Mouse (Mus musculus) neural tube, embryonic 12.5 days (tissue): ENCODE measurements around the gene Tmem42. TPM values are rescaled to one million over a fixed set of nuclear protein-coding genes. Genes with fewer than 3 reads are reported as not detected.

Experiments
- ATAC-seq: fragments of 200-750 bp; cut with Nextera tagmentation; 2 replicates; pipeline ENCODE4 v1.8.0; 2017; ENCODE audit warnings: low read depth, mild to moderate bottlenecking, moderate TSS enrichment, moderate library complexity; ENCODE audit not compliant: low FRiP score
- H3K27ac ChIP-seq: fragments of 300-500 bp; sonication (generic); 2 replicates; pipeline ENCODE4 v1.5.1; 2016
- H3K27me3 ChIP-seq: fragments of 300-500 bp; sonication (generic); replicated peaks from 2 replicates; pipeline ENCODE4 v1.6.1; 2016; ENCODE audit warnings: mild to moderate bottlenecking
- H3K36me3 ChIP-seq: fragments of 300-500 bp; sonication (generic); 2 replicates; pipeline ENCODE4 v1.6.1; 2016; ENCODE audit warnings: mild to moderate bottlenecking
- H3K4me1 ChIP-seq: fragments of 300-500 bp; sonication (generic); 2 replicates; pipeline ENCODE4 v1.6.1; 2016
- H3K4me2 ChIP-seq: fragments of 300-500 bp; sonication (generic); replicated peaks from 2 replicates; pipeline ENCODE4 v1.6.1; 2016; ENCODE audit warnings: mild to moderate bottlenecking
- H3K4me3 ChIP-seq: fragments of 300-500 bp; sonication (generic); 2 replicates; pipeline ENCODE4 v1.5.1; 2016
- H3K9ac ChIP-seq: fragments of 300-500 bp; sonication (generic); 2 replicates; pipeline ENCODE4 v1.6.1; 2016; ENCODE audit warnings: mild to moderate bottlenecking
- H3K9me3 ChIP-seq: fragments of 300-500 bp; sonication (generic); 2 replicates; pipeline ENCODE4 v1.6.1; 2016; ENCODE audit warnings: mild to moderate bottlenecking
- WGBS: fragments of 180-500 bp; shearing (Covaris S2); methylation state at CpG from one replicate; pipeline ENCODE4 v1.1.7; 2016; 5-methylcytosine and 5-hydroxymethylcytosine counted together
- polyA plus RNA-seq: library from polyadenylated mRNA; unstranded; fragments of >200 nt; fragmentation: Nextera tagmentation; extraction: Ambion mirVana; gene quantifications from 2 replicates; pipeline ENCODE4 v1.2.1, GENCODE M21; 2016

The Tmem42 gene
- polyA plus RNA-seq = 17.9 and 20.4 TPM in 2 replicates

DNA sequence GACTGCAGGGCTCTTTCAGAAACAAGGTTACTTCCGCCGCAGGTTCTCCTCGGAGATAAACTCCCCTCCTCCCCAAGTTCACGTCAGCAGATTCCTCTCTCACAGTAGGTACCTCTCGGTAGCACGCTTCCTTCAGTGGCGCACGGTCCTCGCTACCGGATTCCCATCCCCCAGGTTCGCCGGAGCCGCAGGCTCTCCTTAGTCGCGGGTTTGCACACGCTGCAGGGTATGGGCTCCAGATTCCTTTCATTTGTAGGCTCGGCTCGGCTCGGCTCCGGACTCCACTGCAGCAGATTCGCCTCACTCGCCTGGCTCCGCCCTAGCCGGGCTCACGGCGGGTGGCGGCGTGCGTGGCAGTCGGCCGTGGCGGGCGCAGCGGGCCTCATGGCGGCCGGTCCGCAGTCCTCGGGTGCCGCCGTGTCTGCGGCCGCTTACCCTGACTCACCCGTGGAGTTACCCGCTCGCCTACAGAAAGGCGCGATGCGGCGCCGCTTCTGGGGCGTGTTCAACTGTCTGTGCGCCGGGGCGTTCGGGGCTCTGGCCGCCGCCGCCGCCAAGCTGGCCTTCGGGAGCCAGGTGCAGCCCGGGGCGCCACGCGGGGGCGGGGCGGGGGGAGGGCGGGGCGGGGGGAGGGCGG lies at the start of gene Tmem42:
TSS of gene Tmem42 (plus strand) at position 332 of the 637 bp plus-strand sequence.
- Histone ChIP-seq H3K27me3 (no peaks in the 10 kb centered on the region), H3K27ac (peak within 1 kb of the TSS; percentile 88), H3K9me3 (no peaks in the 10 kb centered on the region), H3K4me1 (peaks cover 10% of the 10 kb centered on the region; the same call in 1 of the 2 replicates), H3K4me2 (peak within 1 kb of the TSS; percentile 76), H3K4me3 (peak within 1 kb of the TSS; percentile 70), H3K9ac (peak within 1 kb of the TSS; percentile 80), H3K36me3 (peaks cover 10% of the 10 kb centered on the region)
- under 1% methylated on average over 54 of the region's 69 CpGs for WGBS
- peak; percentile 94 for ATAC-seq

DNA sequence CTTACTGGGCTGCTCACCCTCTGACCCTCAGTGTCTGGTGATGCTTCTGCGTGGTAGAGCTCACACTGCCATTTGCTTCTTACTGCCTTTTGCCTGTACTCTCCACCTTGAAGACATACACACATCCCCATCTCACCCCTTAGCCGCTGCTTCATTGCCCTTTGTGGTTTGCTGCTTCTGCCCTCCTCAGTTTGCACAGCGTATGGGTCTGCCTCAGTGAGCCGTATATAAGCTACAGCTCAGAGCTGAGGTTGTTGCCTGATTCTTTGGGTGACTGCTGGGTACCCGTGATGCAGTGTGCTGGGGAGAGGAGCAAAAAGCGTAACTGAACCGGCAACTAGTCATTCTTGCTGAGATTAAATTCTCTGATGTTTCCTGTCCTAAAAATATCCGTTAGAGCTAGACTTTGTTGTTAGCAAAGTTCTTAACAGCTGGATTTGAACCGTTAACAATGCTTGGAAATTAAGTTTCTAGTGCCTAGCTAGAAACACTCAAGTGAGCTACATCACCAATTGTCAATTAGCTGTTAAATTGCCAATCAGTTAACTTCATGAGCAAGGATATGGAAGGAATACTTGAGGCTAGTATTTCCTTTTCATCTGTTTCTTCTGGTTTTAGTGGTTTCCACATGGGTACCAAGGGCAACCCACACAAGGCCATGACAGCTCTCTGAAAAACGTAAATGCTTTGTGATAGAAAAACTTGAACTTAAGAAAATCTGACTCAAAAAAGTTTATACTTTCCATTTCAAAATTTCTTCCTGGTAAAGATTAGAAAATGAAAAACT lies 22.5 kb upstream of the Tmem42 start:
- 96% methylated on average over 10 of the region's 10 CpGs for WGBS
- H3K36me3 ChIP-seq = peaks cover 36% of the 10 kb centered on the region
- H3K9ac ChIP-seq = no peak overlapping the region
- no peaks in the 10 kb centered on the region for H3K4me1 ChIP-seq
- no peaks in the 10 kb centered on the region for H3K27me3 ChIP-seq
- no peak overlapping the region for H3K27ac ChIP-seq
- no peak for ATAC-seq
- H3K4me3 ChIP-seq = no peak overlapping the region
- H3K4me2 ChIP-seq = no peak overlapping the region
- no peaks in the 10 kb centered on the region for H3K9me3 ChIP-seq

DNA sequence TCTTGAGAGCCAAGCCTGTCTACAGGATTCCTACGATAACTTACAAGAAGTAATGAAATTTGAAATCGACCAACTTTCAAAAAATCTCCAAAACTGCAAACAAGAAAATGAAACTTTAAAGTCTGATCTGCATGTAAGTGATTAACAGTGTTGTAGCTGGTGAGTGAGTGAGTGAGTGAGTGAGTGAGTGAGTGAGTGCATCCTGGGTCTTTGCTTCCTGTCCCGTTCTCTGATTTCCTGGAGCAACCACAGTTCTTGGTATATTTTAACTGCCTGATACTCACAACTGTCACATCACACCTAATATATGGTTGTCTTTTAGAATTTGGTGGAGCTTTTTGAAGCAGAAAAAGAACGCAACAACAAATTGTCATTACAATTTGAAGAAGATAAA lies 21.9 kb upstream of the Tmem42 start:
- no peaks in the 10 kb centered on the region for H3K4me1 ChIP-seq
- 99% methylated on average over 4 of the region's 4 CpGs for WGBS
- no peaks in the 10 kb centered on the region for H3K9me3 ChIP-seq
- H3K4me3 ChIP-seq = no peak overlapping the region
- no peak overlapping the region for H3K27ac ChIP-seq
- no peak overlapping the region for H3K9ac ChIP-seq
- H3K27me3 ChIP-seq = no peaks in the 10 kb centered on the region
- H3K4me2 ChIP-seq = no peak overlapping the region
- peaks cover 39% of the 10 kb centered on the region for H3K36me3 ChIP-seq
- ATAC-seq = no peak

DNA sequence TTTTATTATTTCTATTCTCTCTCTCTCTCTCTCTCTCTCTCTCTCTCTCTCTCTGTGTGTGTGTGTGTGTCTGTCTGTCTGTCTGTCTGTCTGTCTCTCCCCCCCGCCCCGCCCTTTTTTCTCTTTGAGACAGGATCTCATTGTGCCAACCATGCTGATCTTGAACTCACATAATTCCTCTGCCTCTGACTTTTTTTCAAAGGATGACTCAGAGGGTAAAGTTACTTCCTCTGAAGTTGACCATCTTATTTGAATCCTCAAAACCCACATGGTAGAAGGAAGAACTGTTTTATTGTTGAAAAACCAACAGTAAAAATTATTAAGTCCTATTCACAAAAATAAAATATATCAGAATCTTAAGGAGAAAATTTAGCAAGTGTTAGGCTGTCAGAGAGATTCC lies 16.4 kb upstream of the Tmem42 start:
- H3K4me3 ChIP-seq = no peak overlapping the region
- no peak overlapping the region for H3K9ac ChIP-seq
- peaks cover 58% of the 10 kb centered on the region for H3K36me3 ChIP-seq
- H3K27me3 ChIP-seq = no peaks in the 10 kb centered on the region
- H3K4me1 ChIP-seq = no peaks in the 10 kb centered on the region
- H3K4me2 ChIP-seq = no peak overlapping the region
- H3K9me3 ChIP-seq = no peaks in the 10 kb centered on the region
- ATAC-seq = no peak
- WGBS = 96% methylated on average over 2 of the region's 2 CpGs
- H3K27ac ChIP-seq = no peak overlapping the region

DNA sequence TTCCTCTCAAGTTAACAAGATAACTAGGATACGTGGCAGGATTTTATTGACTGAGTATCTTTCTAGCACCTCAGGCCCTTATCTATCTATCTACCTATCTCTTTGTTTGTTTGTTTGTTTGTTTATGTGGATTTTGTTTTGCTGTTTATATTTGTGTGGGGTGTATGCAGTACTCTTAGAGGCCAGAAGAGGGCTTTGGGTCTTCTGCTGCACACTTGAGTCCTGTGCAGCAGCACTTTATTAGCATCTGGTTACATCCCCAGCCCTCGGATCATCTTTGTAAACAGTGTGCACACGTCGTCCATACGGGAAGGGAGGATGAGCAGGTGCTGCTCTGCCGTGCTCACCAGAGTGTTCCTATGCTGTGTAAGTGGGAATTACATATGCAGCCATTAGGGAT lies 15.1 kb upstream of the Tmem42 start:
- no peaks in the 10 kb centered on the region for H3K4me1 ChIP-seq
- no peaks in the 10 kb centered on the region for H3K27me3 ChIP-seq
- H3K9ac ChIP-seq = no peak overlapping the region
- no peak overlapping the region for H3K4me3 ChIP-seq
- no peaks in the 10 kb centered on the region for H3K9me3 ChIP-seq
- H3K36me3 ChIP-seq = peaks cover 58% of the 10 kb centered on the region
- WGBS = 90% methylated on average over 6 of the region's 6 CpGs
- H3K27ac ChIP-seq = no peak overlapping the region
- no peak overlapping the region for H3K4me2 ChIP-seq
- no peak for ATAC-seq

DNA sequence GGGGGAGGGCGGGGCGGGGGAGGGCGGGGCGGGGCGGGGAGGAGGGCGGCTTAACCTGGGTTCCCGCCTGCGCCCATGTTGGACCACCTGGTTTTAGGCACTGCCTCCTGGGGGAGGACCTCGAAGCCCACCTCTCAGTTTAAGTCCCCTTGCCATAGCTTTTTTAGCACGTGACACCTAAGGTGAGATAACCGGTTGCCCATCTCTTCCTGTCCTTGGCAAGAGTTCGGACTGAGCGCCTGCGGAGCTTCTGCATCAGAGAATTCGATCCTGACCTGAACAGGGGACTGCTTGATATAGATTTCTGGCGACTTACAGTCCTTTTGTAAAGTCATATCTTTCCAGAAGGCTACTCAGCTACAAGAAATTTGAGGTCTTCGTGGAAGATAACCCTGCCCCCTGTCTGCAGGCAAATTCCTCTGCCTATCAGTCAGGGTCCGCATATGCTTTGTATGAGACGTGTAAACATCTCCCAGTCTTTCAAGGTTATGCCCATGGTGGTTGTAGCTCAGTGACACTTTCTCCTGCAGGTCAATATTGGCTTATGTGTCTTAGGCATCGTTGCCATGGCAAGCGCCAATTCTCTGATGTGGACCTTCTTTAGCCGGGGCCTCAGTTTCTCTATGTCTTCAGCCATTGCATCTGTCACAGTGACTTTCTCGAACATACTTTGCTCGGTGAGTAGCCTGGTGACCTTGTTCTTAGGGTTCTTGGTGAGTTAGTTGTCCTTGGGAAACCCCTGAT lies 682 bp downstream of the Tmem42 start:
- peak overlapping the region; percentile 70 for H3K4me3 ChIP-seq
- peak; percentile 52 for ATAC-seq
- H3K9me3 ChIP-seq = no peaks in the 10 kb centered on the region
- peak overlapping the region; percentile 76 for H3K4me2 ChIP-seq
- peak overlapping the region; percentile 88; the same call in 1 of the 2 replicates for H3K27ac ChIP-seq
- WGBS = 43% methylated on average over 19 of the region's 24 CpGs
- peaks cover 5% of the 10 kb centered on the region for H3K36me3 ChIP-seq
- peak overlapping the region; percentile 80 for H3K9ac ChIP-seq
- H3K4me1 ChIP-seq = peaks cover 10% of the 10 kb centered on the region; the same call in 1 of the 2 replicates
- no peaks in the 10 kb centered on the region for H3K27me3 ChIP-seq

DNA sequence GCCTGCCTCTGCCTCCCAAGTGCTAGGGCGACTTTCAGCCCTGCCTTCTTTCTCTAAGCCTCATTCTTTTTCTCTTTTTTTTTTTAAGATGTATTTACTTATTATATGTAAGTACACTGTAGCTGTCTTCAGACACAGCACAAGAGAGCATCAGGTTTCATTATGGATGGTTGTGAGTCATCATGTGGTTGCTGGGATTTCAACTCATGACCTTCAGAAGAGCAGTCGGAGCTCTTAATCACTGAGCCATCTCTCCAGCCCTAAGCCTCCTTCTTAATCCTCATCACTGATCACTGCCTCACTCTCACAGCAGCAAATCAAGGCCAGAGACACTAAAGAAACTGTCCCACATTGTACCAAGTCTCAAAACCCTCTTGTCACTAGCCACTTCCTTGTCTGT lies 3.1 kb downstream of the Tmem42 start:
- 85% methylated on average over 2 of the region's 2 CpGs for WGBS

DNA sequence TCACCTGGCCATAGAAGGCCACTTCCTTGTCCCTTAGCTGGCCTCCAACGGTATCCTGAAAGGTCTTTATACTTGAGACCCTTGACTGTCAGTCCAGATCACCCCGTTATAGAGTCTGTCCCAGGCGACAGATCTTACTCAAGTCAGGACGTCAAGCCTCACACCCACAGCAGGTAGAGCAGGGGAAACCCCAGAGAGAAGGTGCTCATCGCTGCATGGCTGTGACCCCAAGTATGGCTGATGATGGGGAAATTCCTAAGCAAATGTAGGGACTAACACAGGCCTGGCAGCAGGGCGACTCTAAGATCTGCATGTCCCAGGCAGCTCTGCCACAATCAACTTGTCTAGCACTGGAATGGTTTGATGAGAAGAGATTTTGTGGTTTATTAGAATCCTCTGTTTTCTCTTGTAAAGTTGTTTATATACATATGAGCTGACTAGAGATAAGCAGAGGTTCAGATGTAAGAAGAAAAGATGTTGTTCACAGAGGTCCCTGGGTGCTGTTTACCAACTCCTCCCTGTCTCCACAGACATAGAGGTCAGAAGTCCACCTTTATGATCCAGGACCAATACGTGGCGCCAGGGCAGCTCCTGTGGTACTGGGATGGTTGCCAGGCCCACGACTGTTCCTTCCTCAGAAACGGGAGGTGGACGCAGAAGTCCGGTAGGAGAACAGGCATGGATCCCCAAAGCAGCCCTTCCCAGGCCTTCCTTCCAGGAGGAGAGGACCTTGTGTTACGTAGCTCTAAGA lies 10.5 kb downstream of the Tmem42 start:
- Histone ChIP-seq H3K27ac (no peak overlapping the region), H3K27me3 (no peaks in the 10 kb centered on the region), H3K4me1 (no peaks in the 10 kb centered on the region), H3K9ac (no peak overlapping the region), H3K4me2 (no peak overlapping the region), H3K4me3 (no peak overlapping the region), H3K36me3 (no peaks in the 10 kb centered on the region), H3K9me3 (no peaks in the 10 kb centered on the region)
- 85% methylated on average over 13 of the region's 13 CpGs for WGBS
- no peak for ATAC-seq

More for the DNA sequence above, 3.1 kb downstream of the Tmem42 start:
- Histone ChIP-seq H3K4me2 (no peak overlapping the region), H3K9me3 (no peaks in the 10 kb centered on the region), H3K36me3 (no peaks in the 10 kb centered on the region), H3K27ac (no peak overlapping the region), H3K4me1 (peaks cover 10% of the 10 kb centered on the region; the same call in 1 of the 2 replicates), H3K4me3 (no peak overlapping the region), H3K27me3 (no peaks in the 10 kb centered on the region), H3K9ac (no peak overlapping the region)
- ATAC-seq = no peak

DNA sequence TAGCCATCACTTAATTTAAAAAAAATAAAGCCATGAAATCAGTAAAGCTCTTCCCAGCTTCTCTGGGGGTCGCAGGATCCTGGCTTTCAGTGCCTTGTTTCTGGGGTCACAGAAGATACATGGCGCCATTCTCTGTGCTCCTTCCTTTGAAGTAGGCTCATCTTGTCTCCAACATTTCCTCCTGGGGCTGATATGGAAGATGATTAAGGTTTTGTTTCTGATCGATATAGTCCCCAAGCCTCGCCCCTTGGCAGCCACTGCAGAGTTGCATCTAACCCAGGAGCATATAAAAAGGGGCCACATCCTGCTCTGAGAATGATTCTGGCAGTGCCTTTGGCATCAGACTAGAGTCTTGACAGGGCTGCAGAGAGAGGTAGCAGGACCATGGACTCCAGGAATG lies 13.3 kb downstream of the Tmem42 start, which contains the start of gene Tgm4:
TSS of gene Tgm4 (plus strand) at position 301 of the 400 bp plus-strand sequence.
- H3K27me3 ChIP-seq = no peaks in the 10 kb centered on the region
- no peaks in the 10 kb centered on the region for H3K36me3 ChIP-seq
- no peaks in the 10 kb centered on the region for H3K9me3 ChIP-seq
- no peak within 1 kb of the TSS for H3K9ac ChIP-seq
- WGBS = 90% methylated on average over 4 of the region's 4 CpGs
- H3K4me2 ChIP-seq = no peak within 1 kb of the TSS
- H3K4me3 ChIP-seq = no peak within 1 kb of the TSS
- ATAC-seq = no peak
- H3K27ac ChIP-seq = no peak within 1 kb of the TSS
- H3K4me1 ChIP-seq = no peaks in the 10 kb centered on the region

DNA sequence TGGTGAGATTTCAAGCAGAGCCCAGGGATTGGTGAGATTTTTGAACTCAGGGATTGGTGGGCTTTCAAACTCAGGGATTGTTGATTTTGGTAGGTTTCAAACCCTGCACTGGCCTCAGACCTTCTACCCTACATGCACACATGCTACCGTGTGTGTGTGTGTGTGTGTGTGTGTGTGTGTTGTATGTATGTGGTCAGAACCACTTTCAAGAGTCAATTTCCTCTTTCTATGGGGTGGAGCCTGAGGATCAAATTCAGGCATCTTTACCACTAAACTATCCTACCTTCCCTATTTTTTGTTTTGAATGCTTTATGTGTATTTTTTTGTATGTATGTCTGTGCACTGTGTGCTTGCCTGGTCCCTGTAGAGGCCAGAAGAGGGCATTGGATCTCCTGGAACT lies 26.5 kb downstream of the Tmem42 start:
- no peaks in the 10 kb centered on the region for H3K4me1 ChIP-seq
- H3K27me3 ChIP-seq = no peaks in the 10 kb centered on the region
- H3K9me3 ChIP-seq = no peaks in the 10 kb centered on the region
- no peak overlapping the region for H3K4me2 ChIP-seq
- H3K27ac ChIP-seq = no peak overlapping the region
- no peak for ATAC-seq
- H3K36me3 ChIP-seq = no peaks in the 10 kb centered on the region
- H3K9ac ChIP-seq = no peak overlapping the region
- H3K4me3 ChIP-seq = no peak overlapping the region
- WGBS = 88% methylated on average over 1 of the region's 1 CpGs

DNA sequence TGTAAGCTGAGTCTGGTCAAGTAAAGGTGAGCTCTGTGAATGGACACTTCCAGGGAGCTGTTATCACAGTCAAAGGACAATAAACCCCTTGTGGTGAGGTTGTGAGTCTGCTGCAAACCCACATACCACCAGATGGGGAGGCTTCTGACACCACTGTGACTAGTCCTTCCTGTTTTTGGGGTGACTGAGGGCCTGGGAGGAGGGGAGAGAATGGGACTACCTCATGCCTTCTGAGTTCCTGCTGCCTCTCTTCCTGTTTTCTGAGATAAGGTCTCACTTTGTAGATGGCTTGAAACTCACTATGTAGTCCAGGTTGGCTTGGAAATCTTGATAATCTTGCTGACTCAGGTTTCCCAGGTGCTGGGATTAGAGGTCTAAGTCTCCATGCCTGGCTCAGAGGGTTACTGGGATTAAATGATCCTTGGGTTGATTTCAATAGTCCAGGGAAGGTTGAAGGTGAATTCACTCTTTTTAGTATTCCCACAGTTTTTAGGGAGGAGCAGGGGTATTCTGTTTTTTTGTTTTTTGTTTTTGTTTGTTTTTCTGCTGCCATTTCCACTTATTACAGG lies 37.7 kb downstream of the Tmem42 start:
- Histone ChIP-seq H3K4me2 (no peak overlapping the region), H3K4me1 (no peaks in the 10 kb centered on the region), H3K4me3 (no peak overlapping the region), H3K36me3 (no peaks in the 10 kb centered on the region), H3K27me3 (no peaks in the 10 kb centered on the region), H3K27ac (no peak overlapping the region), H3K9me3 (no peaks in the 10 kb centered on the region), H3K9ac (no peak overlapping the region)
- ATAC-seq = no peak
